Mouse (Mus musculus): ENCODE results near the gene Cdc42bpb.

DNA sequence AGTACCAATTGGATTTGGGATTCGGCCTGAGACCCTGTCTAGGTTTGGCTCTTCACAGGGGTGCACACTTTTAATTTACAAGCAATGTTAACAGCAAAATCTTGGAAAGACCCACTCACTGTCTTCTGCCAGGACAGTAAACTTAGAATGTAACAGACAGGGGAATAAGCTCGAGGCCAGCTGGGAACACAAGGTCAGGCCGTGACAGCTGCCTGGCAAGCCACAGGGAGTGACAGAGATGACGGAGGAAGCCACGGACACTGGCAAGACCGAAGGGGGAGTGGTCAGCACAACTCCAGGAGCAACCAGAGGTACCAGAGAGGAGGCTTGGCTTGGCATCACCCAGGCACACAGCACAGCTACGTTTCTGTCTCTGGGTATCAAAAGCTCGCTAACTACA is 70.7 kb downstream of the Cdc42bpb start:
- TF ChIP-seq POLR2A (IDR thresholded peaks at IDR 0.05; ENCODE audit: control insufficient read depth, low read depth, low read length), result no peak
- TF ChIP-seq CTCF (IDR thresholded peaks at IDR 0.05; ENCODE audit: control insufficient read depth, insufficient read depth, insufficient replicate concordance, low read depth, low read length), result no peak
